Mouse (Mus musculus) CH12.LX (cell line): ENCODE measurements around the gene Timeless. TPM values are rescaled to one million over a fixed set of nuclear protein-coding genes. Genes with fewer than 3 reads are reported as not detected.

Experiments used
- polyA plus RNA-seq: library from polyadenylated mRNA; unstranded; fragments of >175 nt; gene quantifications from 2 replicates; pipeline ENCODE4 v1.2.1, GENCODE M21; 2012; ENCODE audit warnings: low read depth; ENCODE audit not compliant: insufficient read length
- total RNA-seq, 2 experiments: library from RNA; depleted of rRNA; stranded (reverse); fragments of 300-350 nt in 1 of 2; fragments of >200 nt in 1 of 2; gene quantifications; 2 replicates each; pipeline ENCODE4 v1.2.3; 2012 to 2014

The Timeless gene
- total and polyA plus RNA-seq, 3 experiments: 31.7 to 65.9 (median 47.2) TPM

Other genes with a start within 250 kb of the Timeless start
Only the 20 nearest of the 23 such genes appear.
- 1,257 and 1,396 TPM in 2 replicates for gene Naca, start 196.5 kb upstream of the Timeless start, total RNA-seq (2012; rRNA removed)
- 1,670 and 1,798 TPM in 2 replicates for gene Naca, start 196.5 kb upstream of the Timeless start, total RNA-seq (2014; rRNA removed)
- 1,330 and 1,397 TPM in 2 replicates for gene Naca, start 196.5 kb upstream of the Timeless start, polyA plus RNA-seq
- gene Ptges3, start 173.1 kb upstream of the Timeless start, total RNA-seq (2012; rRNA removed): 124 and 176 TPM in 2 replicates
- 196 and 210 TPM in 2 replicates for gene Ptges3, start 173.1 kb upstream of the Timeless start, total RNA-seq (2014; rRNA removed)
- gene Ptges3, start 173.1 kb upstream of the Timeless start, polyA plus RNA-seq: 247 and 274 TPM in 2 replicates
- gene Atp5b, start 148.8 kb upstream of the Timeless start, total RNA-seq (2012; rRNA removed): 1,695 and 1,781 TPM in 2 replicates
- 1,737 and 1,775 TPM in 2 replicates for gene Atp5b, start 148.8 kb upstream of the Timeless start, total RNA-seq (2014; rRNA removed)
- 1,504 and 1,607 TPM in 2 replicates for gene Atp5b, start 148.8 kb upstream of the Timeless start, polyA plus RNA-seq
- gene Baz2a, start 140.5 kb upstream of the Timeless start, total RNA-seq (2012; rRNA removed): 11.8 and 12.8 TPM in 2 replicates
- gene Baz2a, start 140.5 kb upstream of the Timeless start, total RNA-seq (2014; rRNA removed): 4.5 and 5.4 TPM in 2 replicates
- gene Baz2a, start 140.5 kb upstream of the Timeless start, polyA plus RNA-seq: 29.5 and 34.0 TPM in 2 replicates
- gene Rbms2, start 51.8 kb upstream of the Timeless start, total RNA-seq (2012; rRNA removed): 9.4 and 9.8 TPM in 2 replicates
- 8.5 and 9.1 TPM in 2 replicates for gene Rbms2, start 51.8 kb upstream of the Timeless start, total RNA-seq (2014; rRNA removed)
- gene Rbms2, start 51.8 kb upstream of the Timeless start, polyA plus RNA-seq: 36.6 and 48.2 TPM in 2 replicates
- gene Gls2, start 37.6 kb upstream of the Timeless start, total RNA-seq (2012; rRNA removed): 1.8 and 2.2 TPM in 2 replicates
- gene Gls2, start 37.6 kb upstream of the Timeless start, total RNA-seq (2014; rRNA removed): 1.9 and 2.0 TPM in 2 replicates
- 0.86 and 1.8 TPM in 2 replicates for gene Gls2, start 37.6 kb upstream of the Timeless start, polyA plus RNA-seq
- gene Spryd4, start 20.3 kb upstream of the Timeless start, total RNA-seq (2012; rRNA removed): 24.2 and 32.4 TPM in 2 replicates
- gene Spryd4, start 20.3 kb upstream of the Timeless start, total RNA-seq (2014; rRNA removed): 48.8 and 50.2 TPM in 2 replicates
- gene Spryd4, start 20.3 kb upstream of the Timeless start, polyA plus RNA-seq: 38.6 and 39.2 TPM in 2 replicates
- gene Mip, start 6.2 kb upstream of the Timeless start, total RNA-seq (2012; rRNA removed): not detected in 2 replicates
- gene Mip, start 6.2 kb upstream of the Timeless start, total RNA-seq (2014; rRNA removed): not detected in 2 replicates
- not detected in 2 replicates for gene Mip, start 6.2 kb upstream of the Timeless start, polyA plus RNA-seq
- 0.30 and 0.80 TPM in 2 replicates for gene Apon, start 22.0 kb downstream of the Timeless start, total RNA-seq (2012; rRNA removed)
- gene Apon, start 22.0 kb downstream of the Timeless start, total RNA-seq (2014; rRNA removed): 0.62 and 1.2 TPM in 2 replicates
- 0.80 and 1.7 TPM in 2 replicates for gene Apon, start 22.0 kb downstream of the Timeless start, polyA plus RNA-seq
- gene Apof, start 36.6 kb downstream of the Timeless start, total RNA-seq (2012; rRNA removed): 1.0 and 1.3 TPM in 2 replicates
- 0.63 and 0.66 TPM in 2 replicates for gene Apof, start 36.6 kb downstream of the Timeless start, total RNA-seq (2014; rRNA removed)
- 0.99 and 1.1 TPM in 2 replicates for gene Apof, start 36.6 kb downstream of the Timeless start, polyA plus RNA-seq
- 12.5 and 14.6 TPM in 2 replicates for gene Stat2, start 38.5 kb downstream of the Timeless start, total RNA-seq (2012; rRNA removed)
- gene Stat2, start 38.5 kb downstream of the Timeless start, total RNA-seq (2014; rRNA removed): 2.7 and 3.3 TPM in 2 replicates
- 11.6 and 12.5 TPM in 2 replicates for gene Stat2, start 38.5 kb downstream of the Timeless start, polyA plus RNA-seq
- 1.2 and 3.6 TPM in 2 replicates for gene Il23a, start 66.7 kb downstream of the Timeless start, total RNA-seq (2012; rRNA removed)
- 0.32 and 0.41 TPM in 2 replicates for gene Il23a, start 66.7 kb downstream of the Timeless start, total RNA-seq (2014; rRNA removed)
- gene Il23a, start 66.7 kb downstream of the Timeless start, polyA plus RNA-seq: 0.30 and 0.49 TPM in 2 replicates
- 8.1 and 11.0 TPM in 2 replicates for gene Pan2, start 71.3 kb downstream of the Timeless start, total RNA-seq (2012; rRNA removed)
- gene Pan2, start 71.3 kb downstream of the Timeless start, total RNA-seq (2014; rRNA removed): 9.4 and 10.6 TPM in 2 replicates
- gene Pan2, start 71.3 kb downstream of the Timeless start, polyA plus RNA-seq: 16.1 and 18.5 TPM in 2 replicates
- gene Cnpy2, start 90.4 kb downstream of the Timeless start, total RNA-seq (2012; rRNA removed): 91.0 and 111 TPM in 2 replicates
- 64.9 and 72.0 TPM in 2 replicates for gene Cnpy2, start 90.4 kb downstream of the Timeless start, total RNA-seq (2014; rRNA removed)
- 98.9 and 107 TPM in 2 replicates for gene Cnpy2, start 90.4 kb downstream of the Timeless start, polyA plus RNA-seq
- 145 and 149 TPM in 2 replicates for gene Cs, start 105.7 kb downstream of the Timeless start, total RNA-seq (2012; rRNA removed)
- gene Cs, start 105.7 kb downstream of the Timeless start, total RNA-seq (2014; rRNA removed): 131 and 137 TPM in 2 replicates
- gene Cs, start 105.7 kb downstream of the Timeless start, polyA plus RNA-seq: 214 and 240 TPM in 2 replicates
- gene Coq10a, start 136.9 kb downstream of the Timeless start, total RNA-seq (2012; rRNA removed): 8.4 and 11.1 TPM in 2 replicates
- gene Coq10a, start 136.9 kb downstream of the Timeless start, total RNA-seq (2014; rRNA removed): 5.7 and 7.7 TPM in 2 replicates
- 8.6 and 12.1 TPM in 2 replicates for gene Coq10a, start 136.9 kb downstream of the Timeless start, polyA plus RNA-seq
- 15.3 and 15.8 TPM in 2 replicates for gene Ankrd52, start 145.1 kb downstream of the Timeless start, total RNA-seq (2012; rRNA removed)
- 3.5 and 4.3 TPM in 2 replicates for gene Ankrd52, start 145.1 kb downstream of the Timeless start, total RNA-seq (2014; rRNA removed)
- gene Ankrd52, start 145.1 kb downstream of the Timeless start, polyA plus RNA-seq: 45.9 and 51.0 TPM in 2 replicates
- gene Slc39a5, start 169.2 kb downstream of the Timeless start, total RNA-seq (2012; rRNA removed): 0.21 TPM in 1 of 2 replicates, not detected in the other
- not detected in 2 replicates for gene Slc39a5, start 169.2 kb downstream of the Timeless start, total RNA-seq (2014; rRNA removed)
- gene Slc39a5, start 169.2 kb downstream of the Timeless start, polyA plus RNA-seq: 0.11 TPM in 1 of 2 replicates, not detected in the other
- 43.7 and 45.8 TPM in 2 replicates for gene Nabp2, start 179.4 kb downstream of the Timeless start, total RNA-seq (2012; rRNA removed)
- gene Nabp2, start 179.4 kb downstream of the Timeless start, total RNA-seq (2014; rRNA removed): 40.3 and 46.9 TPM in 2 replicates
- gene Nabp2, start 179.4 kb downstream of the Timeless start, polyA plus RNA-seq: 123 and 147 TPM in 2 replicates
- 19.9 and 20.1 TPM in 2 replicates for gene Rnf41, start 179.6 kb downstream of the Timeless start, total RNA-seq (2012; rRNA removed)
- gene Rnf41, start 179.6 kb downstream of the Timeless start, total RNA-seq (2014; rRNA removed): 15.3 and 15.9 TPM in 2 replicates
- gene Rnf41, start 179.6 kb downstream of the Timeless start, polyA plus RNA-seq: 17.4 TPM in 2 replicates